Mouse (Mus musculus) ES-E14 (cell line): Measurements from ENCODE around the gene Kncn.

Source experiments
- CHD2 ChIP-seq: IDR thresholded peaks from 2 replicates; pipeline ENCODE4 v1.6.1; 2014; ENCODE audit warnings: mild to moderate bottlenecking, low read depth, low read length, inconsistent platforms
- HCFC1 ChIP-seq: IDR thresholded peaks from 2 replicates; pipeline ENCODE4 v1.6.1; 2012; ENCODE audit warnings: low read length, inconsistent platforms, borderline replicate concordance; ENCODE audit not compliant: insufficient read depth
- MAFK ChIP-seq: IDR thresholded peaks from 2 replicates; pipeline ENCODE4 v1.6.1; 2014; ENCODE audit warnings: mild to moderate bottlenecking, low read depth, low read length, inconsistent platforms; ENCODE audit not compliant: insufficient read depth
- ZC3H11A ChIP-seq: IDR thresholded peaks from 2 replicates; pipeline ENCODE4 v1.6.1; 2012; ENCODE audit warnings: low read depth, mild to moderate bottlenecking, inconsistent platforms, low read length, borderline replicate concordance
- ZNF384 ChIP-seq: IDR thresholded peaks from 2 replicates; pipeline ENCODE4 v1.6.1; 2012; ENCODE audit warnings: low read depth, low read length, inconsistent platforms

DNA sequence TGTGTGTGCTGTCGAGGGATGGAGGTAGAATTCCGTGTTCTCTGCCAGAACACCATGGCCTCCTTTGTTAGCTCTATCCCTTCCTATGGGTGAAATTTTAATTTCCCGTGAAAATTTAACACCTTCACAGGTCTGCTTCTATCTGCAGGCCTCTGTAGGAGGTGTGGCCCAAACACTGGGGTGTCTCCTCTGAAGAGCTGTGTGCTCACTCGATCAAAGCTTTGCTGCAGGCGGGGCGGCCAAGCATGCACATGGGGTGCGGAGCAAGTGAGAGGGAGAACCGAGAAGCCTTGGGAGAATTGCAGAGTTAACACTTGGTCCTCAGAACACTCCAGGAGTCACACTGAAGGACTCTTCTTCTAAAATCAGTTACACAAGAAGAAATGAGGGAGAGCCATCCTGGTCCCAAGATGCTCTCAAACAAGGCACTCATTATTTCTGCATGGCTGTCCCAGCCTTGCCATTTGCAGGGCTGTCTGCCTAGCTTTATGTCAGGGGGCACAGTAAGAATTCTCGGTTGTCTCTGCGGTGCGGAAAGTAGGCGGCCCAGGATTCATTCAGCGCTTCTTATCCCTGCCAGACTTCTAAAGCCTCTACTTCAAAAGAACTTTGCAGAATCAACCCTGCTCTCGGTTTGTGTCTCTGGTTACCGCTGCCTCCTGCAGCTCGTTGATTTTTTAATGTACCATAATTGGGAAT is 14.5 kb upstream of the Kncn start:
- no peak for TF ChIP-seq ZNF384
- no peak for TF ChIP-seq MAFK
- TF ChIP-seq CHD2: no peak
- TF ChIP-seq ZC3H11A: no peak
- no peak for TF ChIP-seq HCFC1
